Mouse (Mus musculus) megakaryocyte, embryonic 14.5 days (primary cell): Measurements from ENCODE around the gene Npw.

Experiments used
- FLI1 ChIP-seq: IDR thresholded peaks from 2 replicates; pipeline ENCODE4 v1.6.1; 2012; ENCODE audit warnings: low read length, inconsistent platforms, mixed read lengths
- GATA1 ChIP-seq: IDR thresholded peaks from 3 replicates; pipeline ENCODE4 v1.6.1; 2012; ENCODE audit warnings: mixed read lengths, low read length, inconsistent platforms, borderline replicate concordance

DNA sequence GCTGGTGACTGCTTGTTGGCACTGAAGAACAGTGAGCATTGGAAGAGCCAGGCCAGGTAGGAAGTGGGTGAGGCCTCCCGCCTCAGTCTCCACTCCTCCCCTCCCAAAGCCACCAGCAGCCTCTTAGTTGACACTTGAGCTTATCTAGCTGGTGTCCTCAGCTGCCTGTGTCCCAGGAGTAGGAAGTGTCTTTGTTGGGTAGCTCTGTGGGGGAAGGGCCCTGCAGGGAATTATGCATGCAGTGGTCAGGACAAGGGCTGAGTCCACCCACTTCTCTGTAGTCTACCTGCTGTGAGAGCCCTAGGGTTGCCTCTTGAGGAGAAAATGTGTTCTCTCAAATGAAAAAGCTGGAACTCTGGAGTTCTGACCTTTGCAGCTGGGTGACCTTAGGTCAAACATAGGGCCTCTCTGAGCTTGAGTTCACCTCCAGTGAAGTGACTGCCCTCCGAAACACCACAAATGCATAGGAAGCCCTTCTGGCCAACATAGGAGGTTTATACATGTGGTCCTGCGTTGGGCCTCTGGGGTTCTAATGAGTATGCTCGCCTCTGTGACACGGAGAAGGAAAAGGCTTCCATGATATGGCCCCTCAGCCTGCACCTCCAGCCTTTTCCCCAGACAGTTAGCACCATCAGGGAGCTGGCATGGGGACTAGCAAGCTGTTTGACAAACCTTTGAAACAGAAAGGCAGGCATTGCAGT, 21.3 kb downstream of the Npw start:
- TF ChIP-seq GATA1 (no peak), FLI1 (no peak)
